ENCODE assay signal across 11 mouse cellular contexts in genomic region chr3:129591251-129591650, GRCm38 (mm10). TPM values are rescaled to one million over a fixed set of nuclear protein-coding genes. Genes with fewer than 3 reads are reported as not detected.
DNase-seq lines count a peak whose midpoint lies in the region; ATAC-seq lines count a peak whose summit lies in the region.
"Had no signal": no experiment of that assay in that cellular context is flagged by ENCODE, and none has a peak within 500 bp of the region (broad histone marks: within the 10 kb centered on the region; RNA-seq: fewer than 3 reads in every experiment).

No protein-coding gene starts in this region.

- peaks cover 30% of the 10 kb centered on the region for H3K4me1 ChIP-seq in heart, embryonic 15.5 days (replicated peaks)
- no peaks in the 10 kb centered on the region for H3K4me1 ChIP-seq in lung, embryonic 16.5 days (replicated peaks; ENCODE audit: control insufficient read depth, insufficient read depth, low read length)
- peaks cover 23% of the 10 kb centered on the region for H3K4me1 ChIP-seq in kidney, embryonic 15.5 days
- H3K4me1 ChIP-seq: limb, embryonic 12.5 days had no signal

- no peak overlapping the region for H3K4me3 ChIP-seq in heart, embryonic 15.5 days
- no peak overlapping the region for H3K4me3 ChIP-seq in lung, embryonic 16.5 days (ENCODE audit: low read length)
- no peak overlapping the region for H3K4me3 ChIP-seq in kidney, embryonic 15.5 days (replicated peaks)
- H3K4me3 ChIP-seq: limb, embryonic 12.5 days; megakaryocyte, embryonic 14.5 days had no signal

- H3K27ac ChIP-seq in heart, embryonic 15.5 days: peak overlapping the region; percentile 88
- H3K27ac ChIP-seq in lung, embryonic 16.5 days (ENCODE audit: low read length): no peak overlapping the region
- H3K27ac ChIP-seq in kidney, embryonic 15.5 days: no peak overlapping the region
- H3K27ac ChIP-seq: limb, embryonic 12.5 days had no signal

- H3K9me3 ChIP-seq in heart, embryonic 15.5 days (replicated peaks): no peaks in the 10 kb centered on the region
- H3K9me3 ChIP-seq in lung, embryonic 16.5 days (ENCODE audit: control insufficient read depth, low read length): no peaks in the 10 kb centered on the region
- H3K9me3 ChIP-seq in kidney, embryonic 15.5 days (replicated peaks): no peaks in the 10 kb centered on the region
- H3K9me3 ChIP-seq: limb, embryonic 12.5 days; megakaryocyte, embryonic 14.5 days had no signal

- intact Hi-C loops in heart, postnatal 25 days (cut with DNase I): no loop called here

- no peaks in the 10 kb centered on the region for H3K36me3 ChIP-seq in heart, embryonic 15.5 days
- no peaks in the 10 kb centered on the region for H3K36me3 ChIP-seq in lung, embryonic 16.5 days (ENCODE audit: control insufficient read depth, insufficient read depth, low read length)
- H3K36me3 ChIP-seq in kidney, embryonic 15.5 days: no peaks in the 10 kb centered on the region

- ATAC-seq in heart, embryonic 15.5 days (replicated peaks; ENCODE audit: insufficient number of reproducible peaks, insufficient read depth, low FRiP score, low read depth): no peak
- ATAC-seq in lung, embryonic 16.5 days (ENCODE audit: low read depth): no peak
- ATAC-seq in kidney, embryonic 15.5 days (replicated peaks; ENCODE audit: low FRiP score): peak; percentile 12; the same call in 1 of the 2 replicates
- ATAC-seq: intestine, postnatal 0 days had no signal

- DNase-seq in heart, postnatal 25 days (ENCODE audit: low spot score): no peak
- DNase-seq in lung, postnatal 10 days: no peak
- peak; percentile 21 for DNase-seq in retina, embryonic 14.5 days (ENCODE audit: low spot score)
- no peak for DNase-seq in frontal cortex, postnatal 36 days (ENCODE audit: low spot score in 2 of 2)
- DNase-seq in MN1 (ENCODE audit: low spot score): no peak

- H3K4me2 ChIP-seq in heart, embryonic 15.5 days: peak overlapping the region; percentile 55
- peak overlapping the region; percentile 4; the same call in 1 of the 2 replicates for H3K4me2 ChIP-seq in lung, embryonic 16.5 days (ENCODE audit: low read depth, low read length)
- H3K4me2 ChIP-seq in kidney, embryonic 15.5 days: no peak overlapping the region
- H3K4me2 ChIP-seq: limb, embryonic 12.5 days had no signal

- no peak overlapping the region for H3K9ac ChIP-seq in heart, embryonic 15.5 days
- no peak overlapping the region for H3K9ac ChIP-seq in lung, embryonic 16.5 days (ENCODE audit: low read length)
- H3K9ac ChIP-seq in kidney, embryonic 15.5 days: no peak overlapping the region
- H3K9ac ChIP-seq: limb, embryonic 12.5 days had no signal

- 76% methylated on average over 9 of the region's 9 CpGs for WGBS in heart, embryonic 15.5 days
- WGBS in lung, embryonic 16.5 days: 68% methylated on average over 9 of the region's 9 CpGs
- WGBS in kidney, embryonic 15.5 days: 59% methylated on average over 9 of the region's 9 CpGs

- no peaks in the 10 kb centered on the region for H3K27me3 ChIP-seq in heart, embryonic 15.5 days
- H3K27me3 ChIP-seq in lung, embryonic 16.5 days (ENCODE audit: control insufficient read depth, insufficient read depth, low read depth, low read length): no peaks in the 10 kb centered on the region
- no peaks in the 10 kb centered on the region for H3K27me3 ChIP-seq in kidney, embryonic 15.5 days
- H3K27me3 ChIP-seq: limb, embryonic 12.5 days; megakaryocyte, embryonic 14.5 days had no signal

RNA-seq across cellular contexts. Expression of gene Elovl6, which starts 59.1 kb away (rescaled TPM):
- 6.4 and 10.5 TPM in 2 replicates for polyA plus RNA-seq in heart, embryonic 15.5 days (2015; fragmentation: Nextera tagmentation; extraction: Ambion mirVana)
- total RNA-seq in heart, postnatal 25 days (2021): 1 to 10 TPM; 1.4 to 1.5 TPM
- 8.1 and 12.3 TPM in 2 replicates for polyA plus RNA-seq in lung, embryonic 16.5 days (2015; fragmentation: Nextera tagmentation; extraction: Ambion mirVana)
- polyA plus RNA-seq in kidney, embryonic 15.5 days (2015; fragmentation: Nextera tagmentation; extraction: Ambion mirVana): 46.6 and 47.6 TPM in 2 replicates
